Mouse (Mus musculus) G1E (cell line): ENCODE measurements around the gene Lrfn2.

Source experiments
- CTCF ChIP-seq: IDR thresholded peaks from 2 replicates; pipeline ENCODE4 v1.5.1; 2012; ENCODE audit warnings: low read depth, low read length, inconsistent platforms, mixed read lengths
- GATA1 ChIP-seq: IDR thresholded peaks from 2 replicates; pipeline ENCODE4 v1.6.1; 2012; ENCODE audit warnings: borderline replicate concordance, low read length, inconsistent platforms, mixed read lengths
- POLR2AphosphoS5 ChIP-seq: IDR thresholded peaks from 2 replicates; pipeline ENCODE4 v1.6.1; 2012; ENCODE audit warnings: low read depth, low read length, inconsistent platforms; ENCODE audit not compliant: insufficient replicate concordance

- TF ChIP-seq CTCF: no peak
- no peak for TF ChIP-seq POLR2AphosphoS5
- TF ChIP-seq GATA1: no peak
These were observed 9.3 kb upstream of the Lrfn2 start for GRCm38 (mm10) chr17:48922905-48923304.
